Mouse (Mus musculus) G1E (cell line): ENCODE measurements around the gene Asic2.

Experiments
- CTCF ChIP-seq: IDR thresholded peaks from 2 replicates; pipeline ENCODE4 v1.5.1; 2012; ENCODE audit warnings: low read depth, low read length, inconsistent platforms, mixed read lengths
- GATA1 ChIP-seq: IDR thresholded peaks from 2 replicates; pipeline ENCODE4 v1.6.1; 2012; ENCODE audit warnings: borderline replicate concordance, low read length, inconsistent platforms, mixed read lengths
- GATA2 ChIP-seq: IDR thresholded peaks from 2 replicates; pipeline ENCODE4 v1.6.1; 2012; ENCODE audit warnings: low read depth, low read length, inconsistent platforms, borderline replicate concordance
- TAL1 ChIP-seq: conservative IDR thresholded peaks from 2 replicates; pipeline ENCODE4 v1.6.1; 2012; ENCODE audit warnings: low read depth, low read length, inconsistent platforms, mixed read lengths

DNA sequence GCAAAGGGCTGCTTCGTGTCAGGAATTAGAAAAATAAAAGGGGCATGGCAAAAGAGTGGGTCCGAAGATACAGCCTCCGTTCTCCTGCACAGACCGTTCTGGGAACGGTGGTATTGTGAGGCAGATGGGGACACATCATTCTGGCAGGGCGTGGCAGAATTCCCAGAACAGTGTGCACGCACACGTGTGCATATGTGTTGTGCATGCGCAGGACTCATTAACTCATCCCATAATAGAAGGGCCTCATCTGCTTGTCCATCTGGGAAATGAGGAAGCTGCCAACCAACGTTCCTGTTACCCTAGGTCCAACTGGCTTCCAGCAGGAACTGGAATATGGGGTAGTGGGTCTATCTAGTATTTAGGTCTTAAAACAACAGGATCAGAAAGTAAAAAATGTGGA is 455.8 kb downstream of the Asic2 start:
- no peak for TF ChIP-seq CTCF
- TF ChIP-seq GATA1 = no peak
- TF ChIP-seq GATA2 = no peak
- no peak for TF ChIP-seq TAL1
